Mouse (Mus musculus) limb, embryonic 12.5 days (tissue): Measurements from ENCODE around the gene Pitpnc1. TPM values are rescaled to one million over a fixed set of nuclear protein-coding genes. Genes with fewer than 3 reads are reported as not detected.

Experiments
- ATAC-seq: fragments of 200-750 bp; cut with Nextera tagmentation; 2 replicates; pipeline ENCODE4 v1.8.0; 2017; ENCODE audit warnings: low read depth, moderate TSS enrichment; ENCODE audit not compliant: insufficient number of reproducible peaks, insufficient read depth, low FRiP score, low TSS enrichment
- H3K27ac ChIP-seq: fragments of 300-500 bp; sonication (generic); 2 replicates; pipeline ENCODE4 v1.5.1; 2016; ENCODE audit warnings: mild to moderate bottlenecking, moderate library complexity
- H3K27me3 ChIP-seq: fragments of 300-500 bp; sonication (generic); 2 replicates; pipeline ENCODE4 v1.6.1; 2016; ENCODE audit warnings: mild to moderate bottlenecking, moderate library complexity
- H3K36me3 ChIP-seq: fragments of 300-500 bp; sonication (generic); 2 replicates; pipeline ENCODE4 v1.6.1; 2016; ENCODE audit warnings: mild to moderate bottlenecking, moderate library complexity
- H3K4me1 ChIP-seq: fragments of 300-500 bp; sonication (generic); replicated peaks from 2 replicates; pipeline ENCODE4 v1.6.1; 2016
- H3K4me2 ChIP-seq: fragments of 300-500 bp; sonication (generic); 2 replicates; pipeline ENCODE4 v1.6.1; 2016; ENCODE audit warnings: mild to moderate bottlenecking, moderate library complexity
- H3K4me3 ChIP-seq: fragments of 300-500 bp; sonication (generic); replicated peaks from 2 replicates; pipeline ENCODE4 v1.5.1; 2016; ENCODE audit warnings: mild to moderate bottlenecking
- H3K9ac ChIP-seq: fragments of 300-500 bp; sonication (generic); replicated peaks from 2 replicates; pipeline ENCODE4 v1.6.1; 2016; ENCODE audit warnings: mild to moderate bottlenecking, moderate library complexity
- H3K9me3 ChIP-seq: fragments of 300-500 bp; sonication (generic); 2 replicates; pipeline ENCODE4 v1.6.1; 2016; ENCODE audit warnings: mild to moderate bottlenecking, moderate library complexity
- WGBS: fragments of 180-500 bp; shearing (Covaris S2); methylation state at CpG from one replicate; pipeline ENCODE4 v1.1.7; 2016; 5-methylcytosine and 5-hydroxymethylcytosine counted together
- polyA plus RNA-seq: library from polyadenylated mRNA; unstranded; fragments of >200 nt; fragmentation: Nextera tagmentation; extraction: Ambion mirVana; gene quantifications from 2 replicates; pipeline ENCODE4 v1.2.1, GENCODE M21; 2016

Gene Pitpnc1
- polyA plus RNA-seq, 1 experiment from 2014 or later: 31.9 TPM

GRCm38 (mm10) chr11:107223667-107224214, 246.8 kb downstream of the Pitpnc1 start:
- 59% methylated on average over 8 of the region's 8 CpGs for WGBS
- Histone ChIP-seq H3K9me3 (no peaks in the 10 kb centered on the region), H3K27ac (peak overlapping the region; percentile 56; the same call in 1 of the 2 replicates), H3K36me3 (peaks cover 35% of the 10 kb centered on the region), H3K27me3 (no peaks in the 10 kb centered on the region), H3K9ac (no peak overlapping the region), H3K4me3 (no peak overlapping the region), H3K4me1 (peaks cover 11% of the 10 kb centered on the region), H3K4me2 (no peak overlapping the region)
- ATAC-seq: no peak

DNA sequence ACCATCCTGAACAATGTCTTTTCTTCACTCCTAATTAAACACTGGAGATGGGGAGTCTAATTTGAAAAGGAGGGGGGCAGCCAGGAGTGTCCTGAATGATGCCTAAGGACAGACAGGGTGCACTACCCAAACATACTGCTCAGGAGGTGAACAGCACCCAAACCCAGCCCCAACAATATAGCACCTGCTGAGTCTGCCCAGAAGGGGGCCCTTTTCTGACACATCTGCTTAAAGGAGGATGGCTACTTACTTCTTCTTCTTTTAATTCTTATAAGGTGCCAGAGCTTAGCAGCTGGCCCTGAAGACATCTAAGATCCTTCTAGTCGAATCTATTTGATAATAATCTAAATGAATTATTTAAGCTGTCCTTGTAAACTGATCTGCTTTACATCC, 247.3 kb downstream of the Pitpnc1 start:
- Histone ChIP-seq H3K36me3 (peaks cover 29% of the 10 kb centered on the region), H3K9me3 (no peaks in the 10 kb centered on the region), H3K4me1 (peaks cover 11% of the 10 kb centered on the region), H3K9ac (no peak overlapping the region), H3K27ac (peak overlapping the region; percentile 56; the same call in 1 of the 2 replicates), H3K4me3 (no peak overlapping the region), H3K4me2 (no peak overlapping the region), H3K27me3 (no peaks in the 10 kb centered on the region)
- ATAC-seq: no peak
- 91% methylated on average over 1 of the region's 1 CpGs for WGBS

DNA sequence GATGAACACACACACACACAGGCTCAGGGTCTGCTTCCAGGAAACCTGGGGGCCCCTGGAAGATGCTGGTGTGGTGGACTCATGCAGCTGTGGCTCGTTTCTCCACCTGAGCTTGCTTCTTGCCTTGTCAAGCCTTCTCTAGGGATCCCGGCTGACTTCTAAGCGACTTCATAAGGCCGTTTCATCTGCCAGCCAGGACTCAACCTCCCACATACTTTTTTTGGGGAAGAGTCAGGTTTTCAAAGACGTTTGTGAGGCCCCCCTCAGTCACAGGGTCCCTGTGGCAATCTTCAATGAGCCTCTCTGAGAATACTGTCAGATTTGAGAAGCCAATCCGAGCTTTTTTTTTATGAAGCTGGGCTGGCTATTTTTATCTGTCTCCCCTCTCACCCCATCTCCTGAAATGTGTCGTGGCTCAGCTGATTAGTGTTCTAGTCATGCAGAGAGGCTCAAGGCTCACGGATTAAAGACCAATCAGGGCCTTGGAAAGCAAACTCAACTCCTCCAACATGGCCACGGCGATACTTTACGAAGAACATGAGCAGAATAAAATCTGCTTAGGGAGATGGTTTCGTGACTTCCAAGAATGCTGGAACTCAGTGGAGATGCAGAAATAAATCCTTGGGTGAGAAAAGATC, 247.8 kb downstream of the Pitpnc1 start:
- WGBS: 72% methylated on average over 12 of the region's 12 CpGs
- H3K4me3 ChIP-seq: no peak overlapping the region
- no peaks in the 10 kb centered on the region for H3K9me3 ChIP-seq
- peaks cover 24% of the 10 kb centered on the region for H3K36me3 ChIP-seq
- H3K4me2 ChIP-seq: no peak overlapping the region
- peaks cover 11% of the 10 kb centered on the region for H3K4me1 ChIP-seq
- H3K27me3 ChIP-seq: no peaks in the 10 kb centered on the region
- no peak for ATAC-seq
- H3K27ac ChIP-seq: no peak overlapping the region
- H3K9ac ChIP-seq: 0 out of 2 replicates have a peak overlapping the region, but pooled peaks have one; percentile 18

DNA sequence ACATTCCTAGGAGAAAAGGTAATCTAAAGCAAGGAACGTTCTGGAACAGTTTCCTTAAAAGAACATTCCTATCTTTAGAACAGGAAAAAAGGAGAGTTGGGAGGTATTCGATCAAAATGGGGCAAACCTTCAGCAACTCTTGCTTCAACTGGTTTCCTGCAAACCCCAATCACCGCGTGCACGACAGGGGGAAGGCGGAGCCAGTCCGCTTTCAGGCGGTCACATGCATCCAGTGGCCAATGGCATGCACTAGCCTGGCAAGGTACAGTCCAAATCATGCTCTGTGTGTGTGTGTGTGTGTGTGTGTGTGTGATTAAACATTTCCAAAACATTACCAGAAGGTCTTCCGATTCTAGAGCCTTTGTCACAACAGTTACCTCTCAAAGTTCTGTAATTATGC, 255.4 kb downstream of the Pitpnc1 start:
- no peak overlapping the region for H3K27ac ChIP-seq
- H3K4me2 ChIP-seq: no peak overlapping the region
- no peak for ATAC-seq
- peaks cover 33% of the 10 kb centered on the region for H3K36me3 ChIP-seq
- WGBS: 87% methylated on average over 9 of the region's 9 CpGs
- no peaks in the 10 kb centered on the region for H3K27me3 ChIP-seq
- no peak overlapping the region for H3K4me3 ChIP-seq
- no peaks in the 10 kb centered on the region; the same call in 1 of the 2 replicates for H3K9me3 ChIP-seq
- H3K4me1 ChIP-seq: no peaks in the 10 kb centered on the region
- H3K9ac ChIP-seq: no peak overlapping the region

DNA sequence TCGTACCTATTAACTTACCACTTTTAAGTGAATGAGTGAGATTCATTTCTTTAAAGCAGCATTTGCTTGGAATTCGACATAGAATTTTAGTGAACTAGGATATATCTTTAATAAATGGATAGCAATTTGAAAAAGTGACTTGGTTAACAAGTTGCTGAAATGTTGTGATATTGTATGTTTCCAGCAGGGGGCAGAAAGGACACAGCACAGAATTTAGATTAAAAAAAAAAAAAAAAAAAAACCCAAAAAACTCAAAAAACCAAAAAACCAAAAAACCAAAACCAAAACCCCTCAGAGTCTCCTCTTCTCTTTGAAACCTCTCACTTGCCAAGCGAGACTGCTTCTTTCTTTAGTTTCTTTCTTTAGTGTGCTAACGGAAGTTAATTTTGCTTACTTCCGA, 256.8 kb downstream of the Pitpnc1 start:
- no peaks in the 10 kb centered on the region for H3K4me1 ChIP-seq
- H3K27me3 ChIP-seq: no peaks in the 10 kb centered on the region
- H3K27ac ChIP-seq: no peak overlapping the region
- H3K36me3 ChIP-seq: peaks cover 33% of the 10 kb centered on the region
- H3K9ac ChIP-seq: no peak overlapping the region
- no peaks in the 10 kb centered on the region; the same call in 1 of the 2 replicates for H3K9me3 ChIP-seq
- WGBS: 81% methylated on average over 5 of the region's 5 CpGs
- ATAC-seq: no peak
- no peak overlapping the region for H3K4me3 ChIP-seq
- no peak overlapping the region for H3K4me2 ChIP-seq

DNA sequence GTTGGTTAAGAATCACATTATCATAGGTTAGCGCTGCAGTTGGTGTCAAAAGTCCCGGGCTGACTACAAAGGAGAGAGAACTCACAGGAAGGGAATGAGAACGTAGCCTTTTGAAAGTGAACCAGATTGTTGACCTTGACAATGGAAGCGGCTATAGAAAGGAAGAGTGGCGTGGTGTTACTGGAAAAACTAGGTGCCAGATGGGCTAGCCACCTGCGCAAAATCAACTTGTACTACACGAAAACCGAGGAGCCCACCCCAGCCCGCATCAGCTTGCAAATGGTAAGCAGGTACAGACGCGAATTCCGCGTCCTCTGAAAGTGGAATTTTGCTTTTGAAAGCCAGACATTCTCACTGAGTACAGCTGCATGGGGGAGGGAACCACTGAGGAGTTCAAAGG, 260.7 kb downstream of the Pitpnc1 start:
- Histone ChIP-seq H3K9ac (no peak overlapping the region), H3K27me3 (no peaks in the 10 kb centered on the region), H3K27ac (no peak overlapping the region), H3K36me3 (peaks cover 18% of the 10 kb centered on the region; the same call in 1 of the 2 replicates), H3K4me2 (no peak overlapping the region), H3K4me1 (peaks cover 11% of the 10 kb centered on the region), H3K9me3 (no peaks in the 10 kb centered on the region), H3K4me3 (no peak overlapping the region)
- no peak for ATAC-seq
- WGBS: 81% methylated on average over 13 of the region's 13 CpGs

- ATAC-seq: no peak
- no peak overlapping the region for H3K4me3 ChIP-seq
- H3K4me1 ChIP-seq: peaks cover 11% of the 10 kb centered on the region
- 92% methylated on average over 11 of the region's 11 CpGs for WGBS
- no peaks in the 10 kb centered on the region for H3K36me3 ChIP-seq
- H3K27me3 ChIP-seq: no peaks in the 10 kb centered on the region
- H3K4me2 ChIP-seq: no peak overlapping the region
- no peak overlapping the region for H3K9ac ChIP-seq
- H3K27ac ChIP-seq: no peak overlapping the region
- H3K9me3 ChIP-seq: 0 out of 2 replicates have a peak, but pooled peaks cover 4% of the 10 kb centered on the region
Observed at GRCm38 (mm10) chr11:107201773-107202172, 268.7 kb downstream of the Pitpnc1 start.

- no peaks in the 10 kb centered on the region for H3K36me3 ChIP-seq
- no peak overlapping the region for H3K27ac ChIP-seq
- H3K4me2 ChIP-seq: no peak overlapping the region
- no peaks in the 10 kb centered on the region for H3K4me1 ChIP-seq
- no peak overlapping the region for H3K9ac ChIP-seq
- H3K9me3 ChIP-seq: 0 out of 2 replicates have a peak, but pooled peaks cover 4% of the 10 kb centered on the region
- no peaks in the 10 kb centered on the region for H3K27me3 ChIP-seq
- no peak for ATAC-seq
- WGBS: 77% methylated on average over 5 of the region's 5 CpGs
- no peak overlapping the region for H3K4me3 ChIP-seq
Observed at GRCm38 (mm10) chr11:107199281-107199680, 271.2 kb downstream of the Pitpnc1 start.

GRCm38 (mm10) chr11:107195334-107195733, 275.2 kb downstream of the Pitpnc1 start:
- Histone ChIP-seq H3K9me3 (no peaks in the 10 kb centered on the region), H3K27ac (no peak overlapping the region), H3K4me1 (no peaks in the 10 kb centered on the region), H3K4me2 (no peak overlapping the region), H3K27me3 (no peaks in the 10 kb centered on the region), H3K9ac (no peak overlapping the region), H3K36me3 (no peaks in the 10 kb centered on the region), H3K4me3 (no peak overlapping the region)
- WGBS: 57% methylated on average over 2 of the region's 2 CpGs
- ATAC-seq: no peak

- H3K9me3 ChIP-seq: no peaks in the 10 kb centered on the region
- no peak overlapping the region for H3K4me2 ChIP-seq
- H3K36me3 ChIP-seq: peaks cover 8% of the 10 kb centered on the region
- H3K4me1 ChIP-seq: peaks cover 7% of the 10 kb centered on the region
- H3K27me3 ChIP-seq: no peaks in the 10 kb centered on the region
- H3K4me3 ChIP-seq: no peak overlapping the region
- no peak overlapping the region for H3K9ac ChIP-seq
- H3K27ac ChIP-seq: no peak overlapping the region
- 80% methylated on average over 2 of the region's 2 CpGs for WGBS
- no peak for ATAC-seq
Observed at GRCm38 (mm10) chr11:107190376-107190775, 280.1 kb downstream of the Pitpnc1 start.

- H3K27ac ChIP-seq: peak within 1 kb of the TSS; percentile 50
- H3K4me3 ChIP-seq: peak within 1 kb of the TSS; percentile 93
- H3K9ac ChIP-seq: peak within 1 kb of the TSS; percentile 91
- ATAC-seq: peak; percentile 95
- H3K27me3 ChIP-seq: no peaks in the 10 kb centered on the region
- peak within 1 kb of the TSS; percentile 85 for H3K4me2 ChIP-seq
- no peaks in the 10 kb centered on the region for H3K9me3 ChIP-seq
- WGBS: under 1% methylated on average over 62 of the region's 62 CpGs
- peaks cover 7% of the 10 kb centered on the region for H3K4me1 ChIP-seq
- H3K36me3 ChIP-seq: peaks cover 24% of the 10 kb centered on the region
Observed at GRCm38 (mm10) chr11:107188565-107189552, 281.6 kb downstream of the Pitpnc1 start, which contains the start of gene Nol11. Gene Nol11 (minus strand): TSS chr11:107189381.
